Mouse (Mus musculus) small intestine, adult 2 months (tissue): ENCODE measurements around the gene Cyp3a11. TPM values are rescaled to one million over a fixed set of nuclear protein-coding genes. Genes with fewer than 3 reads are reported as not detected.
"Not testable (repeated sequence)": the region's sequence is repeated elsewhere in the genome, so short reads cannot be mapped to it uniquely, and the experiment has no call there.

Experiments
- H3K27ac ChIP-seq: fragments of 200-500 bp; 2 replicates; pipeline ENCODE4 v1.5.1; 2012; ENCODE audit warnings: low read depth, low read length, control low read depth, inconsistent platforms; ENCODE audit not compliant: insufficient read depth
- H3K27me3 ChIP-seq: fragments of 200-500 bp; 2 replicates; pipeline ENCODE4 v1.6.1; 2012; ENCODE audit warnings: mild to moderate bottlenecking, moderate library complexity, low read length, inconsistent platforms; ENCODE audit not compliant: control insufficient read depth, insufficient read depth
- H3K36me3 ChIP-seq: fragments of 200-500 bp; 2 replicates; pipeline ENCODE4 v1.6.1; 2012; ENCODE audit warnings: mild to moderate bottlenecking, low read length, control low read depth, inconsistent platforms; ENCODE audit not compliant: control insufficient read depth, insufficient read depth
- H3K4me1 ChIP-seq: fragments of 200-500 bp; 2 replicates; pipeline ENCODE4 v1.6.1; 2012; ENCODE audit warnings: low read length, inconsistent platforms, mixed read lengths; ENCODE audit not compliant: control insufficient read depth, insufficient read depth, insufficient read length
- H3K4me3 ChIP-seq: fragments of 200-500 bp; 2 replicates; pipeline ENCODE4 v1.5.1; 2012; ENCODE audit warnings: low read depth, mild to moderate bottlenecking, control low read depth, inconsistent platforms, low read length, moderate library complexity
- CTCF ChIP-seq: fragments of 200-500 bp; IDR thresholded peaks from 2 replicates; pipeline ENCODE4 v1.5.1; 2012; ENCODE audit warnings: low read depth, mild to moderate bottlenecking, control low read depth, inconsistent platforms, low read length, moderate library complexity, mixed read lengths; ENCODE audit not compliant: insufficient replicate concordance, insufficient read length; ENCODE audit errors: extremely low read depth
- POLR2A ChIP-seq: fragments of 200-500 bp; IDR thresholded peaks from 2 replicates; pipeline ENCODE4 v1.6.1; 2012; ENCODE audit warnings: low read depth, mild to moderate bottlenecking, control low read depth, inconsistent platforms, low read length, moderate library complexity
- WGBS: fragments of 180-500 bp; shearing (Covaris S2); methylation state at CpG from one replicate; pipeline ENCODE4 v1.1.7; 2018; 5-methylcytosine and 5-hydroxymethylcytosine counted together
- polyA plus RNA-seq: library from polyadenylated mRNA; depleted of rRNA; stranded (reverse); fragments of >200 nt; gene quantifications from 2 replicates; pipeline ENCODE4 v1.2.3, GENCODE M21; 2012; rRNA removed

Cyp3a11 gene
- polyA plus RNA-seq, result 15.8 and 16.6 TPM in 2 replicates

- 46% methylated on average over 3 of the region's 3 CpGs for WGBS
- Histone ChIP-seq H3K4me3 (peak within 1 kb of the TSS; percentile 63), H3K4me1 (peaks cover 10% of the 10 kb centered on the region; the same call in 1 of the 2 replicates), H3K36me3 (peaks cover 2% of the 10 kb centered on the region), H3K27ac (peak within 1 kb of the TSS; percentile 69; the same call in 1 of the 2 replicates), H3K27me3 (no peaks in the 10 kb centered on the region)
- TF ChIP-seq POLR2A (peak; percentile 74; the same call in 1 of the 2 replicates), CTCF (no peak)
These were observed at the start of gene Cyp3a11 for GRCm38 (mm10) chr5:145879688-145880087. Cyp3a11 (minus strand) TSS chr5:145879964.

- no peak overlapping the region for H3K4me3 ChIP-seq
- H3K27me3 ChIP-seq, result no peaks in the 10 kb centered on the region
- no peak overlapping the region for H3K27ac ChIP-seq
- no peaks in the 10 kb centered on the region; the same call in 1 of the 2 replicates for H3K4me1 ChIP-seq
- H3K36me3 ChIP-seq, result no peaks in the 10 kb centered on the region
- TF ChIP-seq POLR2A (no peak), CTCF (no peak)
These were observed 33.1 kb upstream of the Cyp3a11 start for GRCm38 (mm10) chr5:145912912-145913311.

- H3K4me1 ChIP-seq, result no peaks in the 10 kb centered on the region; the same call in 1 of the 2 replicates
- H3K27me3 ChIP-seq, result no peaks in the 10 kb centered on the region
- TF ChIP-seq CTCF, result no peak
- no peak for TF ChIP-seq POLR2A
- H3K36me3 ChIP-seq, result no peaks in the 10 kb centered on the region
- peak overlapping the region; percentile 41; the same call in 1 of the 2 replicates for H3K27ac ChIP-seq
- no peak overlapping the region for H3K4me3 ChIP-seq
These were observed 32.0 kb upstream of the Cyp3a11 start for GRCm38 (mm10) chr5:145911781-145912180.

GRCm38 (mm10) chr5:145906937-145907336 lies 27.2 kb upstream of the Cyp3a11 start:
- H3K27me3 ChIP-seq, H3K27ac ChIP-seq, H3K4me3 ChIP-seq, H3K4me1 ChIP-seq, H3K36me3 ChIP-seq: not testable (repeated sequence)
- 95% methylated on average over 2 of the region's 2 CpGs for WGBS

- Histone ChIP-seq H3K4me1 (peaks cover 9% of the 10 kb centered on the region; the same call in 1 of the 2 replicates), H3K27me3 (no peaks in the 10 kb centered on the region), H3K27ac (no peak overlapping the region), H3K36me3 (no peaks in the 10 kb centered on the region), H3K4me3 (no peak overlapping the region)
- WGBS, result 94% methylated on average over 1 of the region's 1 CpGs
- TF ChIP-seq POLR2A (no peak), CTCF (no peak)
These were observed 24.8 kb upstream of the Cyp3a11 start for GRCm38 (mm10) chr5:145904535-145904934.

- Histone ChIP-seq H3K4me1 (peaks cover 9% of the 10 kb centered on the region; the same call in 1 of the 2 replicates), H3K27me3 (no peaks in the 10 kb centered on the region), H3K27ac (no peak overlapping the region), H3K36me3 (no peaks in the 10 kb centered on the region), H3K4me3 (no peak overlapping the region)
- WGBS, result 91% methylated on average over 1 of the region's 1 CpGs
- TF ChIP-seq CTCF (no peak), POLR2A (no peak)
These were observed 23.6 kb upstream of the Cyp3a11 start for GRCm38 (mm10) chr5:145903349-145903748.

- Histone ChIP-seq H3K4me1 (peaks cover 9% of the 10 kb centered on the region; the same call in 1 of the 2 replicates), H3K36me3 (no peaks in the 10 kb centered on the region), H3K4me3 (no peak overlapping the region), H3K27me3 (no peaks in the 10 kb centered on the region), H3K27ac (peak overlapping the region; percentile 62; the same call in 1 of the 2 replicates)
- WGBS, result 57% methylated on average over 2 of the region's 2 CpGs
- no peak for TF ChIP-seq CTCF
- TF ChIP-seq POLR2A, result no peak
These were observed 20.7 kb upstream of the Cyp3a11 start for GRCm38 (mm10) chr5:145900436-145900990.

GRCm38 (mm10) chr5:145897271-145897670 lies 17.5 kb upstream of the Cyp3a11 start:
- H3K4me1 ChIP-seq, result peaks cover 7% of the 10 kb centered on the region; the same call in 1 of the 2 replicates

More at GRCm38 (mm10) chr5:145897271-145897670, 17.5 kb upstream of the Cyp3a11 start:
- H3K27me3 ChIP-seq, result no peaks in the 10 kb centered on the region
- H3K36me3 ChIP-seq, result no peaks in the 10 kb centered on the region
- H3K4me3 ChIP-seq, result no peak overlapping the region
- H3K27ac ChIP-seq, result no peak overlapping the region
- 67% methylated on average over 1 of the region's 1 CpGs for WGBS
- TF ChIP-seq POLR2A, result no peak
- TF ChIP-seq CTCF, result no peak
